24 mouse cellular contexts compared by ENCODE assay signal in the genomic region with DNA sequence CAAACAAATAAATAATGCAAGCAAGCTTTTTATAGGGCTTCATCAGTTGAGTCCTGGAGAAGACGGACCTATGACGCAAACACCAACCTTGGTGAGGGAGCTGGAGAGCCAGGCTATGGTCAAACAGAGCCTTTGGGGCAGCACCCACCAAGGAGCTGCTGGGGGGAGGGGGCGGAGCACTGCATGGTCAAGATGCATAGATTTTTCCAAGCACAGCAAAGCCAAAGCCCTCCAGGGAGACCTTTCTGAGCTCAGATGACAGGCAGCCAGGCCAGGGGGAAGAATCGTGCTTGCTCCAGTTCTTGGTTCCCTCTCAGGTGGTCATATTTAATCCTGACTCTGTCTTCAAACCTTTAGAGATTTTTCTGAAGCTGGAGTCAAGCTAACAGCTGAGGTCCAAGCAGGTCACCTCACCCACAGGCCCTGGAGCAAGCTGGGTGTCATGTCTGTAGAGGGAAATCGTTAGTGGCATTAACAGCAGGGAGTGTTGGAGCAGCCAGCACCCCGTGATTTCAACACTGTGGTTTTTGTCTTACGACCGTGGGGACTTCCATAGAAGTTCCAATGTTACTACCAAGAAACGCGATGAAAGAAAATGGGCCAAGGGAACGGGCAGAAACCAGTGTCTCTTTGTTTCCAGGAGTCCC. TPM values are rescaled to one million over a fixed set of nuclear protein-coding genes. Genes with fewer than 3 reads are reported as not detected.
DNase-seq lines count a peak whose midpoint lies in the region; ATAC-seq and TF ChIP-seq lines count a peak whose summit lies in the region.
"Had no signal": no experiment of that assay in that cellular context is flagged by ENCODE, and none has a peak within 500 bp of the region (broad histone marks: within the 10 kb centered on the region; RNA-seq: fewer than 3 reads in every experiment).

No protein-coding gene starts in this region.

- no peak overlapping the region for H3K4me3 ChIP-seq in bone marrow, adult 2 months (replicated peaks; ENCODE audit: control insufficient read depth, low read depth, low read length)
- H3K4me3 ChIP-seq in midbrain, embryonic 15.5 days = no peak overlapping the region
- H3K4me3 ChIP-seq in lung, postnatal 0 days (ENCODE audit: low read depth, low read length) = no peak overlapping the region
- H3K4me3 ChIP-seq: embryonic facial prominence, embryonic 12.5 days; embryonic facial prominence, embryonic 15.5 days; gastrocnemius, adult 2 months; heart, embryonic 10.5 days; intestine, embryonic 15.5 days had no signal

- peak; percentile 44 for DNase-seq in CD4-positive, CD25-positive, alpha-beta regulatory T cell, adult 2 months (ENCODE audit: low read depth, low spot score)
- no peak for DNase-seq in kidney, adult 9 months
- DNase-seq in cerebellum, postnatal 25 days = no peak
- DNase-seq in lung, postnatal 0 days (ENCODE audit: low spot score) = no peak
- DNase-seq: adrenal gland, adult 8-10 months; adrenal gland, postnatal 25 days; cerebellum, adult 18-20 months; cerebellum, adult 9-10 months; cerebellum, postnatal 14 days; forebrain, postnatal 0 days; gastrocnemius, adult 2 months; gastrocnemius, postnatal 14 days; heart, adult 18-20 months had no signal

- TF ChIP-seq EP300 in lung, postnatal 0 days (IDR thresholded peaks at IDR 0.05) = no peak

- no peaks in the 10 kb centered on the region for H3K27me3 ChIP-seq in midbrain, embryonic 15.5 days (replicated peaks)
- H3K27me3 ChIP-seq in lung, postnatal 0 days (replicated peaks; ENCODE audit: insufficient read depth, low read length) = no peaks in the 10 kb centered on the region
- H3K27me3 ChIP-seq: embryonic facial prominence, embryonic 12.5 days; embryonic facial prominence, embryonic 15.5 days; intestine, embryonic 15.5 days had no signal

- no peak overlapping the region for H3K4me2 ChIP-seq in midbrain, embryonic 15.5 days
- H3K4me2 ChIP-seq in lung, postnatal 0 days (replicated peaks; ENCODE audit: low read depth, low read length) = no peak overlapping the region
- H3K4me2 ChIP-seq: embryonic facial prominence, embryonic 12.5 days; embryonic facial prominence, embryonic 15.5 days; hindbrain, embryonic 14.5 days; intestine, embryonic 15.5 days had no signal

- H3K27ac ChIP-seq in bone marrow, adult 2 months (ENCODE audit: control insufficient read depth, insufficient read depth, low read depth, low read length, poor library complexity) = peak overlapping the region; percentile 51
- H3K27ac ChIP-seq in midbrain, embryonic 15.5 days = no peak overlapping the region
- H3K27ac ChIP-seq in lung, postnatal 0 days (ENCODE audit: low read length) = no peak overlapping the region
- H3K27ac ChIP-seq: embryonic facial prominence, embryonic 12.5 days; embryonic facial prominence, embryonic 15.5 days; gastrocnemius, adult 2 months; heart, embryonic 10.5 days; hindbrain, embryonic 14.5 days; hindbrain, postnatal 0 days; intestine, embryonic 15.5 days had no signal

- WGBS in bone marrow, adult 2 months = 48% methylated on average over 11 of the region's 11 CpGs
- WGBS in midbrain, embryonic 15.5 days = 74% methylated on average over 11 of the region's 11 CpGs
- 68% methylated on average over 11 of the region's 11 CpGs for WGBS in lung, postnatal 0 days

- H3K4me1 ChIP-seq in bone marrow, adult 2 months (ENCODE audit: control insufficient read depth, insufficient read depth, low read length) = peaks cover 4% of the 10 kb centered on the region; the same call in 1 of the 2 replicates
- no peaks in the 10 kb centered on the region for H3K4me1 ChIP-seq in midbrain, embryonic 15.5 days
- H3K4me1 ChIP-seq in lung, postnatal 0 days (ENCODE audit: insufficient read depth, low read depth, low read length) = no peaks in the 10 kb centered on the region
- H3K4me1 ChIP-seq: embryonic facial prominence, embryonic 12.5 days; embryonic facial prominence, embryonic 15.5 days; heart, embryonic 10.5 days; intestine, embryonic 15.5 days had no signal

- H3K9me3 ChIP-seq in midbrain, embryonic 15.5 days = no peaks in the 10 kb centered on the region
- H3K9me3 ChIP-seq in lung, postnatal 0 days (ENCODE audit: low read length) = no peaks in the 10 kb centered on the region
- H3K9me3 ChIP-seq: embryonic facial prominence, embryonic 12.5 days; embryonic facial prominence, embryonic 15.5 days; heart, embryonic 10.5 days; intestine, embryonic 15.5 days had no signal

- TF ChIP-seq CTCF in bone marrow, adult 2 months (IDR thresholded peaks at IDR 0.05; ENCODE audit: control insufficient read depth, insufficient read depth, low read length) = no peak
- no peak for TF ChIP-seq CTCF in lung, postnatal 0 days (IDR thresholded peaks at IDR 0.05)

- no peak for TF ChIP-seq POLR2A in bone marrow, adult 2 months (IDR thresholded peaks at IDR 0.05; ENCODE audit: borderline replicate concordance, control insufficient read depth, low read depth, low read length)

- peak; percentile 37 for ATAC-seq in CD4-positive, CD25-positive, alpha-beta regulatory T cell, adult 4 months
- peak; percentile 32 for ATAC-seq in inflammation-experienced regulatory T-cells, adult 6 months
- ATAC-seq in midbrain, embryonic 15.5 days (replicated peaks) = no peak
- ATAC-seq in lung, postnatal 0 days = no peak
- ATAC-seq: forebrain, embryonic 14.5 days; forebrain, postnatal 0 days; hindbrain, postnatal 0 days; intestine, embryonic 15.5 days had no signal

- no peak overlapping the region for H3K9ac ChIP-seq in midbrain, embryonic 15.5 days
- no peak overlapping the region for H3K9ac ChIP-seq in lung, postnatal 0 days (replicated peaks; ENCODE audit: low read depth)
- H3K9ac ChIP-seq: embryonic facial prominence, embryonic 12.5 days; embryonic facial prominence, embryonic 15.5 days; forebrain, postnatal 0 days; hindbrain, embryonic 14.5 days; intestine, embryonic 15.5 days had no signal

- no peaks in the 10 kb centered on the region for H3K36me3 ChIP-seq in midbrain, embryonic 15.5 days (replicated peaks)
- no peaks in the 10 kb centered on the region for H3K36me3 ChIP-seq in lung, postnatal 0 days (ENCODE audit: insufficient read depth, low read length)
- H3K36me3 ChIP-seq: embryonic facial prominence, embryonic 12.5 days; embryonic facial prominence, embryonic 15.5 days; heart, embryonic 10.5 days; intestine, embryonic 15.5 days had no signal

RNA-seq across cellular contexts. Expression of gene Ptpn1, which starts 22.2 kb away (rescaled TPM):
- polyA plus RNA-seq in CD4-positive, CD25-positive, alpha-beta regulatory T cell, adult 4 months (2017; shearing (Covaris generic)) = 100 to 1,000 TPM in 1 of 2 experiments, 10 to 100 TPM in 1; 99.2 to 126 TPM
- polyA plus RNA-seq in bone marrow, adult 2 months (2011; ENCODE audit: insufficient read depth, insufficient read length, low replicate concordance, missing spikeins) = 13.7 and 34.3 TPM in 2 replicates
- polyA plus RNA-seq in inflammation-experienced regulatory T-cells, adult 6 months (2017; shearing (Covaris generic)) = 100 to 1,000 TPM; 121 to 180 (median 127) TPM
- 73.6 and 74.5 TPM in 2 replicates for polyA plus RNA-seq in midbrain, embryonic 15.5 days (2015; fragmentation: Nextera tagmentation; extraction: Ambion mirVana)
- 81.2 and 94.5 TPM in 2 replicates for polyA plus RNA-seq in lung, postnatal 0 days (2015; fragmentation: Nextera tagmentation; extraction: Ambion mirVana)

Comparison
In these comparisons a context has a peak if more than half of its experiments do, and no peak if none do; other contexts are left out.
1. ATAC-seq: peak in CD4-positive, CD25-positive, alpha-beta regulatory T cell, adult 4 months (single experiment) and inflammation-experienced regulatory T-cells, adult 6 months (single experiment); none in midbrain, embryonic 15.5 days (single experiment) and lung, postnatal 0 days (single experiment).